Comparison of ENCODE assay signal across 12 mouse cellular contexts in genomic region chr12:100456257-100456975, GRCm38 (mm10).
DNase-seq lines count a peak whose midpoint lies in the region; ATAC-seq and TF ChIP-seq lines count a peak whose summit lies in the region.
"Had no signal": no experiment of that assay in that cellular context is flagged by ENCODE, and none has a peak within 500 bp of the region (broad histone marks: within the 10 kb centered on the region; RNA-seq: fewer than 3 reads in every experiment).

No protein-coding gene starts in this region.

- WGBS in heart, adult 2 months = 53% methylated on average over 10 of the region's 10 CpGs
- WGBS in kidney, embryonic 15.5 days = 47% methylated on average over 10 of the region's 10 CpGs

- no peak for TF ChIP-seq EP300 in heart, adult 2 months (IDR thresholded peaks at IDR 0.05; ENCODE audit: insufficient read depth, low read depth, low read length)

- peak overlapping the region; percentile 83 for H3K27ac ChIP-seq in heart, adult 2 months
- H3K27ac ChIP-seq in kidney, embryonic 15.5 days = no peak overlapping the region
- H3K27ac ChIP-seq: midbrain, embryonic 10.5 days had no signal

- no peaks in the 10 kb centered on the region; the same call in 1 of the 2 replicates for H3K79me2 ChIP-seq in heart, adult 2 months (replicated peaks; ENCODE audit: control insufficient read depth, insufficient read depth, low read length)

- H3K4me3 ChIP-seq in heart, adult 2 months = no peak overlapping the region
- H3K4me3 ChIP-seq in kidney, embryonic 15.5 days (replicated peaks) = no peak overlapping the region
- H3K4me3 ChIP-seq: midbrain, embryonic 10.5 days had no signal

- no peak overlapping the region for H3K4me2 ChIP-seq in kidney, embryonic 15.5 days

- TF ChIP-seq POLR2A in heart, adult 2 months (IDR thresholded peaks at IDR 0.05; ENCODE audit: insufficient read depth, low read depth, low read length) = 0 out of 2 replicates have a peak, but pooled peaks have one; percentile 20

- no peaks in the 10 kb centered on the region for H3K27me3 ChIP-seq in heart, adult 2 months (ENCODE audit: control insufficient read depth, insufficient read depth, low read length)
- H3K27me3 ChIP-seq in kidney, embryonic 15.5 days = no peaks in the 10 kb centered on the region

- no peak for DNase-seq in heart, adult 2 months
- DNase-seq in heart, postnatal 4 days = no peak
- DNase-seq in ovary, postnatal 36 days (ENCODE audit: low spot score) = peak; percentile 32
- DNase-seq in ovary, postnatal 10 days (ENCODE audit: low spot score) = no peak
- peak; percentile 32 to 39 for DNase-seq in heart, postnatal 10 days
- no peak for DNase-seq in adrenal gland, adult 8-10 months
- DNase-seq: kidney, adult 2 months; kidney, postnatal 4 days; thymus, adult 2 months had no signal

- peaks cover 5% of the 10 kb centered on the region for H3K36me3 ChIP-seq in heart, adult 2 months (ENCODE audit: control insufficient read depth, insufficient read depth, low read length)
- H3K36me3 ChIP-seq in kidney, embryonic 15.5 days = peaks cover 12% of the 10 kb centered on the region; the same call in 1 of the 2 replicates

- H3K9me3 ChIP-seq in kidney, embryonic 15.5 days (replicated peaks) = no peaks in the 10 kb centered on the region
- H3K9me3 ChIP-seq: midbrain, embryonic 10.5 days had no signal

- no peak for ATAC-seq in kidney, embryonic 15.5 days (replicated peaks; ENCODE audit: low FRiP score)
- ATAC-seq: forebrain, embryonic 14.5 days had no signal

- no peak for TF ChIP-seq CTCF in heart, adult 2 months (IDR thresholded peaks at IDR 0.05)

- H3K4me1 ChIP-seq in heart, adult 2 months (ENCODE audit: control insufficient read depth, insufficient read depth, low read length) = peaks cover 8% of the 10 kb centered on the region
- no peaks in the 10 kb centered on the region for H3K4me1 ChIP-seq in kidney, embryonic 15.5 days
- H3K4me1 ChIP-seq: midbrain, embryonic 10.5 days had no signal

- intact Hi-C loops in heart, adult 2 months (cut with DNase I) = no loop called here
- intact Hi-C loops in heart, postnatal 10 days (cut with DNase I) = no loop called here

- H3K9ac ChIP-seq in heart, adult 2 months (ENCODE audit: low read depth, low read length) = no peak overlapping the region
- H3K9ac ChIP-seq in kidney, embryonic 15.5 days = no peak overlapping the region

Comparison
In these comparisons a context has a peak if more than half of its experiments do, and no peak if none do; other contexts are left out.
1. DNase-seq: peak in ovary, postnatal 36 days (single experiment) and heart, postnatal 10 days (2 of 2); none in heart, adult 2 months (0 of 2), heart, postnatal 4 days (single experiment), ovary, postnatal 10 days (single experiment) and adrenal gland, adult 8-10 months (single experiment).